Mouse (Mus musculus): ENCODE results near the gene Neurl2. TPM values are rescaled to one million over a fixed set of nuclear protein-coding genes. Genes with fewer than 3 reads are reported as not detected.

Gene Neurl2
- polyA plus RNA-seq, 1 experiment from 2014 or later = 6.3 TPM

- Histone ChIP-seq H3K4me2 (no peak overlapping the region), H3K9ac (no peak overlapping the region), H3K9me3 (ENCODE audit: low read depth, low read length) (no peaks in the 10 kb centered on the region), H3K4me3 (ENCODE audit: low read depth, low read length) (no peak overlapping the region), H3K27me3 (ENCODE audit: insufficient read depth, low read length) (no peaks in the 10 kb centered on the region), H3K27ac (ENCODE audit: low read depth) (no peak overlapping the region), H3K4me1 (ENCODE audit: insufficient read depth) (peaks cover 8% of the 10 kb centered on the region; the same call in 1 of the 2 replicates), H3K36me3 (ENCODE audit: insufficient read depth) (peaks cover 33% of the 10 kb centered on the region)
- no peak for TF ChIP-seq CTCF (IDR thresholded peaks at IDR 0.05; ENCODE audit: low read depth)
- 77% methylated on average over 10 of the region's 10 CpGs for WGBS
- ATAC-seq (ENCODE audit: insufficient read depth) (no peak), DNase-seq (no peak)
These were observed 45.5 kb downstream of the Neurl2 start for GRCm38 (mm10) chr2:164787779-164788178.

GRCm38 (mm10) chr2:164787032-164787431 is 46.2 kb downstream of the Neurl2 start:
- no peak for TF ChIP-seq CTCF (IDR thresholded peaks at IDR 0.05; ENCODE audit: low read depth)
- Histone ChIP-seq H3K27me3 (ENCODE audit: insufficient read depth, low read length) (no peaks in the 10 kb centered on the region), H3K27ac (ENCODE audit: low read depth) (no peak overlapping the region), H3K9ac (peak overlapping the region; percentile 27; the same call in 1 of the 2 replicates), H3K9me3 (ENCODE audit: low read depth, low read length) (no peaks in the 10 kb centered on the region), H3K4me1 (ENCODE audit: insufficient read depth) (peaks cover 8% of the 10 kb centered on the region; the same call in 1 of the 2 replicates), H3K4me3 (ENCODE audit: low read depth, low read length) (peak overlapping the region; percentile 70), H3K36me3 (ENCODE audit: insufficient read depth) (peaks cover 25% of the 10 kb centered on the region), H3K4me2 (peak overlapping the region; percentile 88)
- DNase-seq (no peak), ATAC-seq (ENCODE audit: insufficient read depth) (no peak)
- WGBS = 76% methylated on average over 3 of the region's 3 CpGs

- DNase-seq (peak; percentile 63), ATAC-seq (ENCODE audit: insufficient read depth) (peak; percentile 3)
- Histone ChIP-seq H3K27me3 (ENCODE audit: insufficient read depth, low read length) (no peaks in the 10 kb centered on the region), H3K9ac (peak overlapping the region; percentile 81), H3K4me2 (peak overlapping the region; percentile 88), H3K9me3 (ENCODE audit: low read depth, low read length) (no peaks in the 10 kb centered on the region), H3K36me3 (ENCODE audit: insufficient read depth) (peaks cover 19% of the 10 kb centered on the region), H3K4me1 (ENCODE audit: insufficient read depth) (peaks cover 8% of the 10 kb centered on the region; the same call in 1 of the 2 replicates), H3K27ac (ENCODE audit: low read depth) (peak overlapping the region; percentile 92; the same call in 1 of the 2 replicates), H3K4me3 (ENCODE audit: low read depth, low read length) (peak overlapping the region; percentile 70)
- 4% methylated on average over 15 of the region's 15 CpGs for WGBS
- TF ChIP-seq CTCF (IDR thresholded peaks at IDR 0.05; ENCODE audit: low read depth) = no peak
These were observed 46.8 kb downstream of the Neurl2 start for GRCm38 (mm10) chr2:164786388-164786885.

- Histone ChIP-seq H3K27me3 (ENCODE audit: insufficient read depth, low read length) (no peaks in the 10 kb centered on the region), H3K4me3 (ENCODE audit: low read depth, low read length) (peak within 1 kb of the TSS; percentile 70), H3K36me3 (ENCODE audit: insufficient read depth) (peaks cover 13% of the 10 kb centered on the region), H3K4me2 (peak within 1 kb of the TSS; percentile 88), H3K9ac (peak within 1 kb of the TSS; percentile 81), H3K27ac (ENCODE audit: low read depth) (peak within 1 kb of the TSS; percentile 92), H3K4me1 (ENCODE audit: insufficient read depth) (peaks cover 8% of the 10 kb centered on the region; the same call in 1 of the 2 replicates), H3K9me3 (ENCODE audit: low read depth, low read length) (no peaks in the 10 kb centered on the region)
- WGBS = under 1% methylated on average over 89 of the region's 89 CpGs
- TF ChIP-seq CTCF (IDR thresholded peaks at IDR 0.05; ENCODE audit: low read depth) = peak; percentile 41
- ATAC-seq (ENCODE audit: insufficient read depth) = peak; percentile 94
- DNase-seq = peak; percentile 95
These were observed 47.5 kb downstream of the Neurl2 start, which contains the start of gene Snx21 for GRCm38 (mm10) chr2:164785481-164786387. Gene Snx21, plus strand, starts transcription at chr2:164785823.

- H3K27me3 ChIP-seq (ENCODE audit: insufficient read depth, low read length) = no peaks in the 10 kb centered on the region
- peaks cover 8% of the 10 kb centered on the region; the same call in 1 of the 2 replicates for H3K4me1 ChIP-seq (ENCODE audit: insufficient read depth)
- peaks cover 11% of the 10 kb centered on the region; the same call in 1 of the 2 replicates for H3K36me3 ChIP-seq (ENCODE audit: insufficient read depth)
- 5% methylated on average over 7 of the region's 7 CpGs for WGBS
- ATAC-seq (ENCODE audit: insufficient read depth) (no peak), DNase-seq (no peak)
- H3K27ac ChIP-seq (ENCODE audit: low read depth) = peak overlapping the region; percentile 92; the same call in 1 of the 2 replicates
- peak overlapping the region; percentile 70 for H3K4me3 ChIP-seq (ENCODE audit: low read depth, low read length)
- H3K9ac ChIP-seq = peak overlapping the region; percentile 81
- H3K9me3 ChIP-seq (ENCODE audit: low read depth, low read length) = no peaks in the 10 kb centered on the region
- TF ChIP-seq CTCF (IDR thresholded peaks at IDR 0.05; ENCODE audit: low read depth) = no peak
- H3K4me2 ChIP-seq = peak overlapping the region; percentile 88
These were observed 48.3 kb downstream of the Neurl2 start for GRCm38 (mm10) chr2:164784869-164785420.

GRCm38 (mm10) chr2:164783926-164784581 is 49.2 kb downstream of the Neurl2 start:
- Histone ChIP-seq H3K4me1 (ENCODE audit: insufficient read depth) (peaks cover 8% of the 10 kb centered on the region; the same call in 1 of the 2 replicates), H3K27me3 (ENCODE audit: insufficient read depth, low read length) (no peaks in the 10 kb centered on the region; the same call in 1 of the 2 replicates), H3K9ac (no peak overlapping the region), H3K36me3 (ENCODE audit: insufficient read depth) (peaks cover 5% of the 10 kb centered on the region; the same call in 1 of the 2 replicates), H3K27ac (ENCODE audit: low read depth) (no peak overlapping the region), H3K9me3 (ENCODE audit: low read depth, low read length) (no peaks in the 10 kb centered on the region), H3K4me2 (no peak overlapping the region), H3K4me3 (ENCODE audit: low read depth, low read length) (no peak overlapping the region)
- TF ChIP-seq CTCF (IDR thresholded peaks at IDR 0.05; ENCODE audit: low read depth) = peak; percentile 29; the same call in 1 of the 2 replicates
- peak; percentile 48 for DNase-seq
- WGBS = 77% methylated on average over 7 of the region's 7 CpGs
- no peak for ATAC-seq (ENCODE audit: insufficient read depth)
